Mouse (Mus musculus): ENCODE results near the gene Gja4. TPM values are rescaled to one million over a fixed set of nuclear protein-coding genes. Genes with fewer than 3 reads are reported as not detected.

Gja4 gene
- 1 to 10 TPM; 2.7 to 3.1 TPM for total RNA-seq (2021)
- long read RNA-seq, experiment 1, transcript Gja4-201 (2 exons, 1,685 nt): major isoform, 6 of 7 reads
- long read RNA-seq, experiment 1, partial matches to known transcripts: 0 of 7 reads
- long read RNA-seq, experiment 1, other reads (novel, unspliced or antisense): 1 of 7 reads
- long read RNA-seq, experiment 2, partial matches to known transcripts: 0 of 4 reads
- long read RNA-seq, experiment 2, other reads (novel, unspliced or antisense): 0 of 4 reads

DNA sequence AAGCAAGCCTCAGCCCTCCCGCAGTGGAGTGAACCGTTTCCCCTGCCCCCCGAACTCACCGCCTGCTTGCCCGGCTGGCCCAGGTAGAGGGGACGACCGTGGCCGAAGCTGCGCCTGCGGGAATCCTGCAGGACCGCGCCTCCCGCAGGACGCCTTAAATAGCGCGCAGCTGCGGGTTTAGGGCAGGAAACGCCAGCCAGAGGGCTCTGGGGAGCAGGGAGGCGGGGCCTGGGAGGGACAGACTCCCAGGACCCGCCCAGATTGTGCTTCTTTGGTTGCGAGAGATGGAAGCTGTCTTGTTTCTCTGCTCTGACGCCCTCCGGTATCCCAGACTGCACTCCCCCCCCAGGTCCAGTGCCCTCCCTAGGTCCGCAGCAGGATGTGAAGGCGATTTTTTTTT, at the start of gene Gja4:
Gene Gja4, minus strand, starts transcription at position 179 of the 400 bp plus-strand sequence.
- DNase-seq (ENCODE audit: low spot score in 2 of 2): peak; percentile 63 to 68

DNA sequence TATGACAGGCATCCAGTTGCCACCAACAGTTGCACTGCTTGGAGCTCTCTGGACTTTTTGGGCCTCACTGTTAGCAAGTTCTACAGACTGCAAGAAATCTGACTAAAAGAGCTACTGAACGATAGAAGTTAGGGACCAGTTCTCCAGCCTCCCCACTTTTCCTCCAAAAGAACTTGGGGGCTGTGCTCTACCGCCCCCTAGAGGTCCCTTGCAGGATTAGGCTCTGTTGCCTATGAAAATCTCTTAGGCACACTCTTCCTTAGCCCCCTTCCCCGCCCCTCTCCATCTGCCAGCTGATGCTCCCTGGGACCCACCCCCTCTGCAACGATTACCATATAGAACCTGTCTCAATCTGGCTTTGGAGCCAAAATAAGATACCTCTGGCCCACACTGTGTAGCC, 49.5 kb upstream of the Gja4 start:
- DNase-seq (ENCODE audit: low spot score in 2 of 2): no peak

DNA sequence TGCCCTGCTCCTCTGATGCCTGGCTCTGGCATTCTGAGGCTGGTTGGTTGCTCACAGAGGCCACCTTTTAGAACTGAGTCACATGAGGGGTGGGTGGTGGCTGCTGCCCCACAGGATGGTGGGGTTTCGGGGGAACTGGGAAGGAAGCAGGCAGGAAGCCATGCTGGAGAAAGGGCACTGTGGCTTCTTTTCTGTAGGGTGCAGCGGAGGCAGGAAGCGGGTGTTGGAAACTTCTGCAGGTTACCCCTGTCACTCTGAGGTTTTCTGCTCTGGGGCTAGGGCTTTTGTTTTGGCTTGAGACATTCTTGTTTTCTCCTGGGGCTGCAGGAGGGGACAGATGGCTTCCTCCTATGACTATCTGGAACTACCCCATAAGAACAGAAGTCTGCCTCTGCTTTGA, 48.7 kb upstream of the Gja4 start:
- no peak for DNase-seq (ENCODE audit: low spot score in 2 of 2)

DNA sequence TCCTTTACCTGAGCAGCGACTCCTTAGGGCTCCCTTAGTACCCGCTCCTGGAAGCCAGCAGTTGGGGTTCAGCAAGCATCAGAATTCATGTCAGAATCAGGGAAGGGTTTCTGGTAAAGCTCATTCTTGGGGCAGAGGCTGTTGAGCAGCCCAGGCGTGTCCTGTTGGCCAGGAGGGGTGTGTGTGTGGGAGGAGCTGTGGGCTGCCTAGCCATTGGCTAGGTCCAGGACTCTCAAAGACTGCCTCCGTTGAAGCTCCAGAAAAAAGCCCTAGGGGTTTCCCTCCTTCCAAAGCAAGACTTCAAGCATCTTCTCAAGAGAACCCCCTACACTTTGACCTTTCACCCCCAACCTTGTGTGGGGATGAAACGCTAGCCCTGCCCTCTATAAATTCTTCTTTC, 44.2 kb upstream of the Gja4 start, which contains the start of gene Gjb5:
Gene Gjb5, minus strand, starts transcription at position 164 of the 400 bp plus-strand sequence.
- no peak for DNase-seq (ENCODE audit: low spot score in 2 of 2)

DNA sequence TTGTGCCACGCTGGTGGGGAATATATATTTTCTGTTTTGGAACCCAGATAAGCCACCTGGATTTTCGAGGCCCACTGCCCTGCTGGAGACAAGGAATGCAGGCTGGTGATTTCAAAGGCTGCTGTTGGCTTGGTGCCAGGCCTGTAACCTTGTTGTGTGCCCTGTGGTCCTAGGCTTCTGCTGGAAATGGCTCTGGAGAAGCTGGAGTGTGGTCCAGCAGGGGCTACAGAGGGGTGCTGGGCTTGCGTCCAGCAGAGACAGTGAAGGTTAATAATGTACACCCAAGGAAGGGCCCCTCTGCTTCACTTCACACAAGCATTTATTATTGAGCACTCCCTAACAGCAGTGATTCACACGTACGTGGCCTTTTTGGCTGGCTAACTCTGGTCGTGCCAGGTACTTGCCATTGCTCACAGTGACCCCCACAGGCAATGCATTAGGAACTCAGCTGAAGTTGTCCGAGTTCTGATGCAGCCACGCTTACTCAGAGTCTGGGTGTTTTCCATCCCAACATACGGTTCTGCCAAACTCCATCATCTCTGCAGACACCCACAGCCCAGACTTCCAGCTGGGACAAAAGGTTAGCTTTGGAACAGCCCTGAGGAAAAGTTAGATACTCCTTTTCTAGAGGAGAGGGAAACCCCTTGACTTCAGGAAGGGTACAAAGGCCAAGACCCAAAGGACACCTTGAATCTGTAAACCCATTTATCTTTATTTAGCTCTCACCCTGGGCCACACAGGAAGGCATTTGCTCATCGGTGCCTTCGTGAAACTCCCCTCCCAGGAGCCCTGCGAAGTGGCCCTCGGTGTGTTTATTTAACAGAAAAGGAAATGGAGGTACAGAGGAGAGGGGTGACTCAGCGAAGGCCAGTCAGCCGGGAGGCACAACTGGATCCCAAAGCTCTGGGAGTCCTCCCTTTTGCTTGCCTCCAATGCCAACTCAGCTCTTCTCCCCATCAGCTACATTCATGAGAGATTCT, 41.0 kb upstream of the Gja4 start:
- DNase-seq (ENCODE audit: low spot score in 2 of 2): peak; percentile 29 to 33

DNA sequence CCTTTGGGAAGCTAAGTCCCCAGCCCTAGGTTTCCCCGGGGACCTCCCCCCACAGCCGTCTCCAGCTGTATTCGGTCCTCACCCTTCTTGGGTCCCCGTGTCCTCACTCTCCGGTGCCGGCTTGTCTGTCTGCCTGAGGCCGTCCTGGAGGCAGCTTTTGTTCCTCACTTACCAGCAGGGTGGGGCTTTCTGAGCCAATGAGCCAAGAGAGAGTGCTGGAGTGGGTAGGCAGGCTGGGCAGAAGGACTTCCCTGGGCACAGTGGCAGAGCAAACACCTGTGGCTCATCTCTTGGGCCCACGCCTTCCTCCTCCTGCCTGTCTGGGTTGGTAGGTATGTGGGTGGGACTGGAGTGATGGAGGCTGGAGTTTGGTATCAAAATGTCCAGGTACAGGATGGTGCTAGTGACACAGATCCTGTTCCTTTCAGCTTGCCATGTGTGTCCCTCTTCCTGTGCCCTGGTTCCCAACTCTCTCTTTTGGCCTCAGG, 40.2 kb upstream of the Gja4 start, which contains the start of gene Gjb4:
Gene Gjb4, minus strand, starts transcription at position 131 of the 488 bp plus-strand sequence.
- no peak for DNase-seq (ENCODE audit: low spot score in 2 of 2)

DNA sequence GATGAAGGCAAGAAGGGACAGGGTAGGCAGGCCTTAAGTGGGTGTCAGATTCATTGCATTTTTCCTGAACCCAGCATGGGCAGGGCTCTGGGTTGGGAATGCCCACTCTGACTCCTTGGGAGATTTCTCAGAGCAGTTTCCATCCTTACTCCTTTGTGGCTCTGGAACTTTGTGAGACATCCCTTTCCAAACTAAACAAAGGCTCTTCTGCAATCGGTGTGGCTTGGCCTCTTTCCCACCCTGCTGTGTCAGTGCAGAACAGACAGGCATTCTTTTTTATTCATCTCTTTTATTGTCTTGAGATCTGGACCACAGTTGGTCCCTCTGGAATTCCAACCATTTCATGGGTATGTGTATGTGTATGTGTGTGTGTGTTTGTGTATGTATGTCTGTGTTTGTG, 38.8 kb upstream of the Gja4 start:
- DNase-seq (ENCODE audit: low spot score in 2 of 2): no peak

DNA sequence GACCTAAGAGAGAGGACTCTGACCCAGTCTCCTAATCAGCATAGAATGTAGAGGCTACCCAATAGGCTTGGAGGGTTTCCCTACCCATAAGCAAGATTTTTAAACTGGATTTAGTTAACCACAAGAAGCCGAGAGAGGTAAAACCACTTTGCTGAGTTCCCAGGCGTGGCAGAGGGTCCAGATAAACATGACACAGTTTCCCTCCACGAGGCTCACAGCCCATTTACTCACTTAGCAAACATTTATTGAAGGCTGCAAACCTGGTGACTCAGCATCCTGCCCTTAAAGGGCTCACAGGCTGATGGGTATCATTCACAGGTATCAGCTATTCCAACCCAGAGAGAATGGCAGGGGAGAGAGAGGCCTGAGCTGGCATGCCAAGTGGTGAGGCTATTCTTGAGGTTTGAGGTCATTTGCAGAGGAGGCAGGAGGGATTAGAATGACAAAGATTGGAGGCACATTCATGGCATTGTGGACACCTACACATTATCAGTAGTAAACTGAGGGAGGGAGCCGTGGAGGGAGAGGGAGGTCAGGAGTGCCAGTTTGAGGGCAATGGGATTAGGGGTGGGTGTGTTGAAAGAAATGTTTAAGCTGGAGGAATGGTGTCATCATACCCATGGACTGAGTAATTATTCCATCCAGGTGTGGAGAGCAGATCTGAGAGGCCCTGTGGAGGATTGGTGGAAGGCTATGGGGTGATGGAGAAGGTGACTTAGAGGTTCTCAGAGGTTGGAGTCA, 35.9 kb upstream of the Gja4 start:
- DNase-seq (ENCODE audit: low spot score in 2 of 2): no peak

DNA sequence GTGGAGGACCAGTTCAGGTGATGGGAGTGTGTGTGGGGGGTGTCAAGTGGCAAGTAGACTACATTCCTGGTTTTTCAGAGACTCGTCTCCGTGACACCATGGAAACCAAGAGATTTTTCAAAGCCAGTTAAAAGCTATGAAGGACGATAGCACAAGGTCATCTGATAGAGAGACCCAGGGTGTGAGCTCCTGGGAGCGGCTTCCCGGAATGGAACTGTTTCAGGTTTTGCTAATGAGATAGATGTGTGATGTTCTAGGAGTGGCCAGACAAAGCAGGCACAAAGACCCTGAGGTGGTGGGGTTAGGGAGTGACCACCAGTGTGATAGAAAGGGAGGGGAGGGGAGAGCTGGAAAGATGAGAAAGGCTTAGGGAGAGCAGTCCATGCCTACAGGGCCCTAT, 31.2 kb upstream of the Gja4 start:
- DNase-seq (ENCODE audit: low spot score in 2 of 2): no peak

DNA sequence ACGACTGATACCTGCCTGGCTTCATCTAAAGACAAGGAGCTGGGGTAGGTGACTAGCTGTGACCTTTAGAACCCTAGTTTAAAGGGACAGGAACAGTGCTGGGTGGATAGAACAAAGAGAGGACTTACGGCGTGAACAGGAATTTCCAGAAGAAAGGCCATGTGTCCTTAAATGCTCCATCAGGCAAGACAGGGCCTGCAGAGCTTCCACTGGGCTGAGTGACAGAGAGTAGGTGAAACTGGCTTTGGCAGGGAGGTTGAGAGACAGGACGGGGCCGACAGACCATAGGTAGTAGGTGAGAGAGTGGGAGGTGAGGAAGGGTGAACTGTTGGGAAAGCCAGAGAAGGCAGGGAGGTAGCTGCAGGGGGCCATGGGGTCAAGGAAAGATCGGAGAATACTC, 27.5 kb upstream of the Gja4 start:
- no peak for DNase-seq (ENCODE audit: low spot score in 2 of 2)

DNA sequence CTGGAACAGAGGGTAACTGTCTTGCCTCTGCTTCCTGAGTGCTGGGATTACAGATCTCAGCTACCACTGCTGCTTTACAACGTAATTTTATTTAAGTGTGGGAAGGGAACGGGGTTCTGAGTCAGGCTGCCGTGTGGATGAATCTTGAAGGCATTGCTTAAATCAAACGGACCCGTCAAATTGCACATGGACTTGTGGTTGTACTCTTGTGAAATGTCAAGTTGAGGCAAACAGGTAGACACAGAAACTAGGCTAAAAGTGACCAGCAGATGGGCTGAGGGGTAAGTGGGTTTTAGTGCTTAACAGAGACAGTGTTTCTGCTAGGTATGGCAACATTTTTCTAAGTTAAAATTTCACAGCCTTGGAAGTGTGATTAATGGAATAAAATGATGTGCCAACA, 23.8 kb upstream of the Gja4 start:
- no peak for DNase-seq (ENCODE audit: low spot score in 2 of 2)

DNA sequence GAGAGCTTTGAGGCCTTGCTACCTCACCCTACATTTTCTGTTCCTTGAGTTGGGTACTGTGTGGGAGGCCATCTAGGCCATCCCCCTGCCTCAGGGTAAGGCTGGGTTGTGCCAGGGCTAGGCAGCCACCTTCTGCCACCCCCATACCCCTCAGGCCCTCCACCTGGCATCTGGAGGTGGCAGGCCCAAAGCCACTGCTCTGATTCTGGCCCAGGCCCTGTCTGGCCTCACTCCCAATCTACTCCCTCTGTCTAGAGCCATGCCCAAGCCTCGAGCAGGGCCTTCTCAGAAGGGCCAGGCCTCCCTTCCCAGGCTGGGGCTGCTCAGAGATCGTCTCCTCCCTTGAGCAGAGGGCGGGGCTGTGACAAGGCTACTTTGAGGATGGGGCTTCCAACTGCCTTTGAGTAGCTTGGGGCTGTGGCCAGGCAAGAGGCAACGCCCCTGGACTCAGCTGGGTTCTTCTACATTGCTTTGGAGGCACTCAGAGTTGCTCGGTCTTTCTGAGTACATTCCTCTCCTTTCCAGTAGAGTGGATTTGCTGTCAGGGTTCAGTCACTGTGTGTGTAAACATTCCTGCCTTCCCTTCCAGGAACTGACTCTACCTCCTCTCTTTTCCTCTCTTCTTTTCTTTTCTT, 21.1 kb upstream of the Gja4 start:
- DNase-seq (ENCODE audit: low spot score in 2 of 2): no peak

DNA sequence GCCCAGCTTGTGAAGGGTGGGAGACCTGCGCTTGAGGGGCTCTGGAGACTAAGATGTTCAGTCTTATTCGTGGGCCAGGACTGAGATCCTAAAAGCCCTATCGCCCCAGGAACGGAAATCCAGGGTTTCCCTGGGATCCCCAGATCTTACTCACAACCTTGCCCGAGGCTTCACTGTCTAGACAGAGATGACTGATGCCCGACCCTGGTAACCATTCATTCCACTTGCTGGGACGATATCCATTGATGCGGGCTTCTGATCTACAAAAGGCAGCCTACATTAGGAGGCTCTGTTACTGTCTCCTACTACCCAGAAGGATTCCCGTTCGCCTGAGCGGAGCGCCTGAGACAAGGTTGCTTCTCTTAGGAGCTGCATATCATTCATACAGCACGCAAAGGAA, 17.3 kb upstream of the Gja4 start:
- DNase-seq (ENCODE audit: low spot score in 2 of 2): no peak

DNA sequence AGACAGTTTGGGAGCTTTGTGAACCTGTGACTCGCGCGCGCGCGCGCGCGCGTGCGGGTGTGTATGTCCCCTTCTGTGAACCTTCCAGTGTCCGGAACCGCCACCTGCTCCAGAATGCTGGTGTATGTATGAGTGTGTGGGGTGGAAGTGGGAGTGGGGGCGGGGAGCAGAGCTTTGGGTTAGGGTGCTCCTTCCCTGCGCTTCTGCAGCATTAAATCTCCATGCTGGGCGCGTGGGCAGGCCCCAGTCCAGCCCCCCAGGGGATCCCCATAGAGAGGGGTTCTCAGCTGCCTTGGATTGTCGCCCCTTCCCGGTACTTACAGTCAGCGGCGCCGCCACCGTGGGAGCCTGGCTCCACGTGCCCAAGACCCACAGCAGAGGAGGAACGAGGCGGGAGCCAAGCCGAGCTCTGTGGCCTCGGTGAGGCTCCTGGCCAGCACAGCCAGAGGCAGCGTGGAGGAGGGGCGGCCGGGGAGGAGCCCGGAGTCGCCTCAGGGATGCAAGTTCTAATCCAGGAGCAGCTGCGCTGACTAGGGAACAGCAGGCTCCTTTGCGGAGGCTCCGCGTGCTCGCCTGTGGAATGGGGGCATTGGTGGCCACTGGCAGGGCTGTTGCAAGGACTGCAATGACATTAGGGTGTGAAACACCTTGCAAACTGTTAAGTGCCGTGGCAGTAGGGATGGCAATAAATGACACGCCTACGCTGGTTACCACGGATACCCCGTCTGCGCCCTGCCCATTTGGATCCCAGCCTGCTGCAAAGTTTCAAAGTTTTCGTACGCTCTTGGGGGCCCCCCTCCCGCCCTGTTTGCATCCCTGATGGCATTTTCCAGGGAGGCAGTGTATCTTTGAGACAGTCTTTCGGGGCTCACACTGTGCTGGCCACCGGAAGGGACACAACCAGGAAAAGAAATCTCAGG, 16.6 kb upstream of the Gja4 start, which contains the start of gene Gjb3:
Gene Gjb3, minus strand, starts transcription at position 664 of the 920 bp plus-strand sequence.
- no peak for DNase-seq (ENCODE audit: low spot score in 2 of 2)

DNA sequence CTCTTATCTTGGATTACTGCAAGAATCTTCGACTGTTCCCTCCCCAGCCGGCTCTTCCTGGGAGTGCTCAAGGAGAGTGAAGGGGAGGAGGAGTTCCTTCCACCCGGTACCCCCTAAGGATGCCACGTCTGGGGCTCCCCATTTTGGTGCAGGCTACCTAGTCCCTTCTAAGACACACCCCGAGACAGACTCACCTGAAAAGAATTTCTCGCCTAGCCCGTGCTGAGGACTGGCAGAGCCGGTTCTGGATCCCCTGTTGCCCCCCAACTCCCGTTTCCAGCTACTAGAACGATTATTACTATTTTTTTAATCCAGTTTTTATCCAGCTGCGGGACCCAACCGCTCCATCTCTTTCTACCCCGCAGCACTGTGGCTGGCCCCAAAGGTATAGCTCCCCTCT, 15.9 kb upstream of the Gja4 start:
- no peak for DNase-seq (ENCODE audit: low spot score in 2 of 2)

DNA sequence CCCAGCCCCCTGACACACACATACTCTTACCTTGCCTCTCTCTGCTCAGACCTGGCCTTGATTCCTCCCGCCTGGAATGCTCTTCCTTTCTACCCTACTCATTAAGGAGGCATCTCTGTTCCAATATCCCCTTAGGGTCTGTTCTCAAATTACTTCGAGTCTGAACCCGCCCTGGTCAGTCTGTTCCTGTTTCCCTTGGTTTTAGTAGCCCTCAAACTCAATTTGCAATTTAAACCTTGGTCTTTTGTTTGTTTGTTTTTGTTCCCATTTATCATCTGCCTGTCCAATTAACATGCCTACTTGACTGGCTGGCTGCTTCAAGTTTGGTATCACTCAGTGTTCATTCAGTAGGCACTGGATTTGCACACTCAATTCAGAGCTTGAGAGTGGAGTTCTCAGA, 15.2 kb upstream of the Gja4 start:
- DNase-seq (ENCODE audit: low spot score in 2 of 2): no peak

DNA sequence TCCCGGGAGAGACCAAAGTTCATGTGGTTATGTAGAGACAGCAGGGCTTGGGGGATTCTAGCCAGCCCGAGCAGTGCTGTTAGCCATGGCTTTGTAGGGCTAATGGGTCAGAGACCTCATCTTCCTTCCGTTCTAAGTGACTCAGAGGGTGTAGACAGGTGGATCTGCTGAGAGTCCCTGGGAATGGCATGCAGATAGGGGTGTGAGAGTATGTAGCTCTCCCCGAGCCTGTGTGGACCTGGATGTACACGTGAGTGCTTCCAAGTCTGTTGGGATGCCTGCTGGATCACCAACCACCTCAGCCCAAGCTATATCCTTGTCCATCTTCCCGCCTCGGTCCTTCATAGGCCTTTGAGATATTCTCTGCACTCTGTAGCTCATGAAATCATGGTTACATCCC, 14.5 kb upstream of the Gja4 start:
- DNase-seq (ENCODE audit: low spot score in 2 of 2): no peak

DNA sequence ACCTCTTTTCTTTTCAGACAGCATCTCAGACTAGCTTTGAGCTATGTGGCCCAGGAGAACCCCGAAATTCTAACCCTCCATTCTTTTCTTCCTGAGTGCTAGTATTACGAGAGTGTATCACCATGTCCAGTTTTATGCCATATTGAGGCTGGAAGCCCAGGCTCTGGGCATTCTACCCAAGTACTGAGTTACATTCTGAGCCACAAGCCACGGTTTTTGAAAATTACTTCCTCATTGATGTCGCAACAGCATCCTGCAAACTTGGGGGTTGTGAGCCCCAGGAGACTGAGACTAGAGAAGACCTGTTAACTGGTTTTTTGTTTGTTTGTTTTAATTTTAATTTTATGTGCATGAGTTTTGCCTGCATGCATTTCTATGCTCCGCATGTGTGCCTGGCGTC, 13.9 kb upstream of the Gja4 start:
- DNase-seq (ENCODE audit: low spot score in 2 of 2): no peak

DNA sequence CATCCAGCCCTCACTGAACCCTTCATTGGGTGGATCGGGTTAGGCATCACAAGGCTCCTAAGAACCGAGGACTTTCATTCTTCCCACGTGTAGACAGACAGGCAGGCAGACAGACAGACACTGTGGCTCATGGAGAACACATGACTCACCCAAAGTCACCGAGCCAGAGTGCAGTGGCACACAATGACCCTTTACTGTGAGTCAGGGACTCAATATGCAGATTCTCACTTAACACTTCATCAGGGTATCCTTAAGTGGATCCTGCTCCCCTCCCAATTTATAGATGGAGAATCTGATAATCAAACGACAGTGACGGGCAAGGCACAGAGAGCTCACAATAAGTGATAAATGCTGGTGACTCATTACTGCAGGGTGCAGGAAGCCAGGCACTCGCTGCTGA, 13.4 kb upstream of the Gja4 start:
- no peak for DNase-seq (ENCODE audit: low spot score in 2 of 2)

DNA sequence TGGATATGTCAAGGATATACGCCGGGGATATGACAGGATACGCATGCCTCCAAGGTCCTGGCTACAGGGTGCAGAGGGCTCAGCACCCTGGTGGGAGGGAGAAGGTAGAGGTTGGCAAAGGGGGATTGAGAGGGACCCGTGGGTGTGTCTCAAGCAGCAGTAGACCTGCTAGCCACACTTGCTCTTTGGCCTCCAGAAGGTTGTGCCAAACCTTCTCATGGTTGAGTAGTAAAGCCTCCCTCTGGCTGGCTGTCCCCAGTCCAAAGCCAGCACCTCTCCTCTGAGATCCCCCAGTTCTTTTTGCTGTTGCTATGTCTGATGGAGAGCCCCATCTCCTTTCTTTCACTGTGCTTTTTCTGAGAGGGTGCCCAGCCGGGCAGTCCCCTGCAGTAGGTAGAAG, 11.4 kb upstream of the Gja4 start:
- no peak for DNase-seq (ENCODE audit: low spot score in 2 of 2)

Data from adrenal gland, adult 18-20 months (tissue).